Mouse (Mus musculus) lung, embryonic 16.5 days (tissue): ENCODE results near the gene Adgrv1. TPM values are rescaled to one million over a fixed set of nuclear protein-coding genes. Genes with fewer than 3 reads are reported as not detected.
"Not testable (repeated sequence)": the region's sequence is repeated elsewhere in the genome, so short reads cannot be mapped to it uniquely, and the experiment has no call there.

ENCODE experiments used
- ATAC-seq: fragments of 200-750 bp; cut with Nextera tagmentation; 2 replicates; pipeline ENCODE4 v1.8.0; 2017; ENCODE audit warnings: low read depth, mild to moderate bottlenecking, moderate library complexity
- H3K27ac ChIP-seq: fragments of 300-500 bp; sonication (generic); 2 replicates; pipeline ENCODE4 v1.5.1; 2014; ENCODE audit warnings: mild to moderate bottlenecking, control low read depth, low read length
- H3K27me3 ChIP-seq: fragments of 300-500 bp; sonication (generic); 2 replicates; pipeline ENCODE4 v1.6.1; 2014; ENCODE audit warnings: low read depth, low read length, mixed read lengths; ENCODE audit not compliant: control insufficient read depth, insufficient read depth
- H3K36me3 ChIP-seq: fragments of 300-500 bp; sonication (generic); 2 replicates; pipeline ENCODE4 v1.6.1; 2014; ENCODE audit warnings: low read length; ENCODE audit not compliant: control insufficient read depth, insufficient read depth
- H3K4me1 ChIP-seq: fragments of 300-500 bp; sonication (generic); replicated peaks from 2 replicates; pipeline ENCODE4 v1.6.1; 2014; ENCODE audit warnings: low read length, mixed read lengths; ENCODE audit not compliant: control insufficient read depth, insufficient read depth
- H3K4me2 ChIP-seq: fragments of 300-500 bp; sonication (generic); 2 replicates; pipeline ENCODE4 v1.6.1; 2014; ENCODE audit warnings: low read depth, low read length, control low read depth
- H3K4me3 ChIP-seq: fragments of 300-500 bp; sonication (generic); 2 replicates; pipeline ENCODE4 v1.5.1; 2014; ENCODE audit warnings: mild to moderate bottlenecking, low read length, control low read depth
- H3K9ac ChIP-seq: fragments of 300-500 bp; sonication (generic); 2 replicates; pipeline ENCODE4 v1.6.1; 2014; ENCODE audit warnings: low read length, control low read depth
- H3K9me3 ChIP-seq: fragments of 300-500 bp; sonication (generic); 2 replicates; pipeline ENCODE4 v1.6.1; 2016; ENCODE audit warnings: low read length; ENCODE audit not compliant: control insufficient read depth
- WGBS: fragments of 180-500 bp; shearing (Covaris S2); extraction: QIAGEN DNeasy Blood & Tissue Kit; methylation state at CpG from one replicate; pipeline ENCODE4 v1.1.7; 2014; 5-methylcytosine and 5-hydroxymethylcytosine counted together
- polyA plus RNA-seq: library from polyadenylated mRNA; unstranded; fragments of >200 nt; fragmentation: Nextera tagmentation; extraction: Ambion mirVana; gene quantifications from 2 replicates; pipeline ENCODE4 v1.2.1, GENCODE M21; 2015

Gene Adgrv1
- polyA plus RNA-seq, 1 experiment from 2014 or later: 1.3 TPM

- Histone ChIP-seq H3K36me3 (no peaks in the 10 kb centered on the region), H3K4me1 (peaks cover 10% of the 10 kb centered on the region), H3K4me3 (no peak overlapping the region), H3K27ac (peak overlapping the region; percentile 64), H3K4me2 (peak overlapping the region; percentile 18; the same call in 1 of the 2 replicates), H3K9ac (no peak overlapping the region), H3K27me3 (no peaks in the 10 kb centered on the region), H3K9me3 (no peaks in the 10 kb centered on the region)
- WGBS: 15% methylated on average over 14 of the region's 14 CpGs
- ATAC-seq: no peak
Observed at GRCm38 (mm10) chr13:81656091-81656850, 23.3 kb upstream of the Adgrv1 start.

GRCm38 (mm10) chr13:81650382-81650781 lies 17.4 kb upstream of the Adgrv1 start:
- H3K9ac ChIP-seq, H3K4me2 ChIP-seq, H3K36me3 ChIP-seq, ATAC-seq, H3K27me3 ChIP-seq, H3K4me1 ChIP-seq, H3K27ac ChIP-seq, H3K4me3 ChIP-seq, H3K9me3 ChIP-seq: not testable (repeated sequence)
- WGBS: 75% methylated on average over 5 of the region's 6 CpGs

GRCm38 (mm10) chr13:81646348-81646747 lies 13.4 kb upstream of the Adgrv1 start:
- H3K27ac ChIP-seq: no peak overlapping the region

GRCm38 (mm10) chr13:81644047-81644565 lies 11.2 kb upstream of the Adgrv1 start:
- Histone ChIP-seq H3K4me3 (no peak overlapping the region), H3K4me2 (no peak overlapping the region), H3K27me3 (no peaks in the 10 kb centered on the region), H3K9me3 (no peaks in the 10 kb centered on the region), H3K4me1 (peaks cover 5% of the 10 kb centered on the region; the same call in 1 of the 2 replicates), H3K27ac (no peak overlapping the region), H3K36me3 (no peaks in the 10 kb centered on the region), H3K9ac (no peak overlapping the region)
- 83% methylated on average over 11 of the region's 11 CpGs for WGBS
- no peak for ATAC-seq

More at GRCm38 (mm10) chr13:81646348-81646747, 13.4 kb upstream of the Adgrv1 start:
- H3K27me3 ChIP-seq: no peaks in the 10 kb centered on the region
- H3K4me1 ChIP-seq: 0 out of 2 replicates have a peak, but pooled peaks cover 2% of the 10 kb centered on the region
- no peaks in the 10 kb centered on the region for H3K9me3 ChIP-seq
- no peak for ATAC-seq
- no peaks in the 10 kb centered on the region for H3K36me3 ChIP-seq
- 70% methylated on average over 6 of the region's 6 CpGs for WGBS
- H3K4me3 ChIP-seq: no peak overlapping the region
- H3K4me2 ChIP-seq: no peak overlapping the region
- H3K9ac ChIP-seq: no peak overlapping the region

GRCm38 (mm10) chr13:81642491-81643149 lies 9.7 kb upstream of the Adgrv1 start:
- no peaks in the 10 kb centered on the region for H3K27me3 ChIP-seq
- H3K4me1 ChIP-seq: peaks cover 5% of the 10 kb centered on the region; the same call in 1 of the 2 replicates
- H3K36me3 ChIP-seq: no peaks in the 10 kb centered on the region
- H3K27ac ChIP-seq: no peak overlapping the region
- no peak overlapping the region for H3K4me3 ChIP-seq
- no peak overlapping the region for H3K4me2 ChIP-seq
- no peaks in the 10 kb centered on the region for H3K9me3 ChIP-seq
- no peak for ATAC-seq
- WGBS: 54% methylated on average over 7 of the region's 7 CpGs
- no peak overlapping the region for H3K9ac ChIP-seq

- no peak for ATAC-seq
- Histone ChIP-seq H3K4me3 (0 out of 2 replicates have a peak overlapping the region, but pooled peaks have one; percentile 6), H3K9ac (peak overlapping the region; percentile 19; the same call in 1 of the 2 replicates), H3K27ac (no peak overlapping the region), H3K9me3 (no peaks in the 10 kb centered on the region), H3K4me2 (peak overlapping the region; percentile 50), H3K4me1 (peaks cover 5% of the 10 kb centered on the region; the same call in 1 of the 2 replicates), H3K27me3 (no peaks in the 10 kb centered on the region), H3K36me3 (no peaks in the 10 kb centered on the region)
- 8% methylated on average over 8 of the region's 8 CpGs for WGBS
Observed at GRCm38 (mm10) chr13:81641289-81642045, 8.5 kb upstream of the Adgrv1 start.

- 22% methylated on average over 6 of the region's 6 CpGs for WGBS
- Histone ChIP-seq H3K4me1 (peaks cover 5% of the 10 kb centered on the region; the same call in 1 of the 2 replicates), H3K4me2 (peak overlapping the region; percentile 50; the same call in 1 of the 2 replicates), H3K36me3 (no peaks in the 10 kb centered on the region), H3K9me3 (no peaks in the 10 kb centered on the region), H3K27me3 (no peaks in the 10 kb centered on the region), H3K4me3 (no peak overlapping the region), H3K27ac (no peak overlapping the region), H3K9ac (no peak overlapping the region)
- ATAC-seq: no peak
Observed at GRCm38 (mm10) chr13:81640881-81641280, 7.9 kb upstream of the Adgrv1 start.

- H3K36me3 ChIP-seq: no peaks in the 10 kb centered on the region
- no peak overlapping the region for H3K4me2 ChIP-seq
- H3K27me3 ChIP-seq: 0 out of 2 replicates have a peak, but pooled peaks cover 2% of the 10 kb centered on the region
- ATAC-seq: no peak
- H3K9me3 ChIP-seq: no peaks in the 10 kb centered on the region
- no peak overlapping the region for H3K27ac ChIP-seq
- no peak overlapping the region for H3K4me3 ChIP-seq
- peaks cover 5% of the 10 kb centered on the region; the same call in 1 of the 2 replicates for H3K4me1 ChIP-seq
- no peak overlapping the region for H3K9ac ChIP-seq
- WGBS: 49% methylated on average over 4 of the region's 4 CpGs
Observed at GRCm38 (mm10) chr13:81639624-81640023, 6.7 kb upstream of the Adgrv1 start.
